Mouse (Mus musculus) hindbrain, postnatal 0 days (tissue): ENCODE results near the gene Telo2. TPM values are rescaled to one million over a fixed set of nuclear protein-coding genes. Genes with fewer than 3 reads are reported as not detected.
A peak's percentile ranks its signal among the peaks of the same experiment; 100 is the strongest.

ENCODE experiments used
- ATAC-seq: fragments of 200-750 bp; cut with Nextera tagmentation; 2 replicates; pipeline ENCODE4 v1.8.0; 2017; ENCODE audit warnings: mild to moderate bottlenecking, moderate TSS enrichment, moderate library complexity
- DNase-seq: peaks from one replicate; pipeline ENCODE4 v3.0.0-alpha.2; 2015; ENCODE audit warnings: low spot score
- H3K27ac ChIP-seq: fragments of 300-500 bp; sonication (generic); 2 replicates; pipeline ENCODE4 v1.5.1; 2014; ENCODE audit warnings: mild to moderate bottlenecking
- H3K27me3 ChIP-seq: fragments of 300-500 bp; sonication (generic); 2 replicates; pipeline ENCODE4 v1.6.1; 2014; ENCODE audit warnings: low read length, mixed read lengths; ENCODE audit not compliant: insufficient read depth
- H3K36me3 ChIP-seq: fragments of 300-500 bp; sonication (generic); 2 replicates; pipeline ENCODE4 v1.6.1; 2014; ENCODE audit warnings: low read length, mixed read lengths; ENCODE audit not compliant: insufficient read depth
- H3K4me1 ChIP-seq: fragments of 300-500 bp; sonication (generic); 2 replicates; pipeline ENCODE4 v1.6.1; 2014; ENCODE audit warnings: antibody characterized with exemption, low read length, mixed read lengths; ENCODE audit not compliant: insufficient read depth
- H3K4me2 ChIP-seq: fragments of 300-500 bp; sonication (generic); 2 replicates; pipeline ENCODE4 v1.6.1; 2014; ENCODE audit warnings: low read depth, mild to moderate bottlenecking, low read length, moderate library complexity, mixed read lengths
- H3K4me3 ChIP-seq: fragments of 300-500 bp; sonication (generic); 2 replicates; pipeline ENCODE4 v1.5.1; 2014; ENCODE audit warnings: low read length
- H3K9ac ChIP-seq: fragments of 300-500 bp; sonication (generic); replicated peaks from 2 replicates; pipeline ENCODE4 v1.6.1; 2014; ENCODE audit warnings: mild to moderate bottlenecking, low read length, moderate library complexity, mixed read lengths
- H3K9me3 ChIP-seq: fragments of 300-500 bp; sonication (generic); 2 replicates; pipeline ENCODE4 v1.6.1; 2016; ENCODE audit warnings: low read length, mixed read lengths
- CTCF ChIP-seq: IDR thresholded peaks from 2 replicates; pipeline ENCODE4 v1.5.1; 2016; ENCODE audit warnings: antibody characterized with exemption, control low read depth, low read depth
- WGBS: fragments of 180-500 bp; shearing (Covaris S2); extraction: QIAGEN DNeasy Blood & Tissue Kit; methylation state at CpG from one replicate; pipeline ENCODE4 v1.1.7; 2014; 5-methylcytosine and 5-hydroxymethylcytosine counted together
- polyA plus RNA-seq: library from polyadenylated mRNA; unstranded; fragments of >200 nt; fragmentation: Nextera tagmentation; extraction: Ambion mirVana; gene quantifications from 2 replicates; pipeline ENCODE4 v1.2.1, GENCODE M21; 2015
- total RNA-seq: library from RNA; depleted of rRNA; stranded (reverse); fragments of >200 nt; gene quantifications from 2 replicates; pipeline ENCODE4 v1.2.3, GENCODE M21; 2014

Gene Telo2
- total and polyA plus RNA-seq, 2 experiments from 2014 or later, result 32.5 to 59.3 TPM

DNA sequence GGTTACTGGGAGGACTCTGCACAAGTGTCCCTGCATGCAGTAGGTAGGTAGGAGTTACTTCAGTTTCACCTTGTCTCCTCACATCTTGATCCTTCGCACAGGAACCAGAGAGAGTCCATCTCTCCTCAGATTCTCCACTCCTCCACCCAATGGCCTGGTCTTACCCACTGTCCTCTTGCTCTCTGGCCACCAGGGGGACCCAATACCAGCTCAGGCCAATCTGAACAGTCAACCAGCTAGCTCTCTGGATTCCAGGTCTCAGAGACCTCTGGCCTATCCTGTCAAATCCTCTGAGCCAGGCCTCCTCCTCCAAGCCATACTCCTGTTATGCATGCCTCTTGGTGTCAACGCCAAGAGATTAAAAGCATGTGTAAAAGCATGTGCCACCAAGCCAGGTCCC lies 6.2 kb downstream of the Telo2 start:
- H3K4me1 ChIP-seq, result peaks cover under 1% of the 10 kb centered on the region; the same call in 1 of the 2 replicates
- WGBS, result 87% methylated on average over 2 of the region's 2 CpGs
- DNase-seq, result peak; percentile 48
- H3K9ac ChIP-seq, result no peak overlapping the region
- H3K4me3 ChIP-seq, result no peak overlapping the region
- ATAC-seq, result peak; percentile 56
- peak; percentile 76 for TF ChIP-seq CTCF
- no peak overlapping the region for H3K4me2 ChIP-seq
- H3K27ac ChIP-seq, result no peak overlapping the region
- no peaks in the 10 kb centered on the region for H3K27me3 ChIP-seq
- H3K9me3 ChIP-seq, result no peaks in the 10 kb centered on the region
- H3K36me3 ChIP-seq, result peaks cover 37% of the 10 kb centered on the region

DNA sequence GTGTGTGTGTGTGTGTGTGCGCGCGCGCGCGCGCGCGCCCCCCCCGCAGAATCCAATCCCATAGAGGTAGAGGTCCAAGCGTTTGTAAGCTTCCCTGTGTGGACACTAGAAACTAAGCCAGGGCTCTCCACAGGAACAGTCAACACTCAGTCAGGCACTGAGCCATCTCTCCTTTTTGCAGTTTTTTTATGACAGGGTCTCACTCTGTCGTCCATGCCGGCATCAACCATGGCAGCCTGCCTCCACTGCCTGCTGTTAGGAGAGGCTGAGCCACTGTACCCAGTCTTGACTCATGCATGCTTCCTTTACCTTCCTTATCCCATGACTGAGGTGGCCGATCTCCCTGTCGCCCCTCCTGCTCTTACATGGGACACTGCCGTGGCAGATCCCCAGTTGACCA lies 8.0 kb downstream of the Telo2 start:
- Histone ChIP-seq H3K4me3 (no peak overlapping the region), H3K9ac (no peak overlapping the region), H3K27ac (no peak overlapping the region), H3K36me3 (peaks cover 52% of the 10 kb centered on the region), H3K4me2 (no peak overlapping the region), H3K9me3 (no peaks in the 10 kb centered on the region), H3K4me1 (no peaks in the 10 kb centered on the region), H3K27me3 (no peaks in the 10 kb centered on the region)
- DNase-seq (no peak), ATAC-seq (no peak)
- WGBS, result 88% methylated on average over 12 of the region's 16 CpGs
- TF ChIP-seq CTCF, result no peak

DNA sequence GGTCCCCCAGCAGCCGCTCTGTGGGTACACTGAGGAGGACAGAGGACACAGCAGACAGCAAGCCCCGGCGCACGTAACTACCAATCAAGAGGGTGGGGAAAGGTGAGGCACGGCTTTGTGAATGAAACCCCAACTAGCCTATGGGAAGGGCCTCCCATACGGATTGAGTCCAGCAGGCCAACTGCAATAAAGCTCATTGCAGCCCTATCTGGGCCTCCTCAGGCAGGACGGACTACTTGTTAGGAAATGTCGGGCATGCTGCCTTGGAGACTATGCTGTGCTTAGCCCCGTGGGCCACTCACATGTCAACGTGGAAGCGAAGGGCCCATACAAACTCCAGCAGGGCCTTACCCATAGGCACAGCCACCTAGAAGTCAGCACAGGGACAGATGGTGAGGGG lies 14.4 kb downstream of the Telo2 start:
- no peak overlapping the region for H3K4me2 ChIP-seq
- H3K27ac ChIP-seq, result no peak overlapping the region
- H3K4me1 ChIP-seq, result no peaks in the 10 kb centered on the region
- H3K27me3 ChIP-seq, result no peaks in the 10 kb centered on the region
- ATAC-seq, result no peak
- TF ChIP-seq CTCF, result no peak
- no peak for DNase-seq
- H3K9ac ChIP-seq, result no peak overlapping the region
- H3K4me3 ChIP-seq, result no peak overlapping the region
- 95% methylated on average over 11 of the region's 11 CpGs for WGBS
- peaks cover 68% of the 10 kb centered on the region for H3K36me3 ChIP-seq
- H3K9me3 ChIP-seq, result no peaks in the 10 kb centered on the region

GRCm38 (mm10) chr17:25100052-25100451 lies 15.7 kb downstream of the Telo2 start:
- peaks cover 55% of the 10 kb centered on the region for H3K36me3 ChIP-seq
- no peaks in the 10 kb centered on the region for H3K27me3 ChIP-seq
- H3K9me3 ChIP-seq, result no peaks in the 10 kb centered on the region
- H3K9ac ChIP-seq, result no peak overlapping the region
- no peak overlapping the region for H3K4me2 ChIP-seq
- WGBS, result 95% methylated on average over 6 of the region's 6 CpGs
- TF ChIP-seq CTCF, result no peak
- no peak overlapping the region for H3K27ac ChIP-seq
- ATAC-seq (no peak), DNase-seq (no peak)
- no peak overlapping the region for H3K4me3 ChIP-seq
- no peaks in the 10 kb centered on the region for H3K4me1 ChIP-seq

DNA sequence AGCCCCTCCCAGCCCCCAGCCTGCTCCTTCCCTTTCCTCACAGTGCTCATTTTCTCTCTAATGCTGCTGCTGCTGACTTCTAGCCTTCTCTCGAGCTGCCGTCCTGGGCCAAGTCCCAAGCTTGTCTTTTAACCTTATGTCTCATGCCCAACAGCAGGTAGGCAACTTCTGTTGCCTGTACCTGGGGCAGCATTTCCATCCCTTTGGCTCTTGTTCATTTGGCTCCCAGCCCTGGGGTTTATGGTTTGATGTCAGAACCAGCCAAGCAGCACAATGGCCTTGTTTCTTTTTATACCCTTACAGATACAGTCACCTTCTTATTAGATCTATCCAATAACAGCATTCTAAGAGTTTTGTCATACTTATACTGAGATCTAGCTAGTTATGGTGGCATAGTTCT lies 19.5 kb downstream of the Telo2 start:
- H3K4me1 ChIP-seq, result no peaks in the 10 kb centered on the region
- no peak overlapping the region for H3K4me3 ChIP-seq
- WGBS, result 83% methylated on average over 2 of the region's 2 CpGs
- DNase-seq (no peak), ATAC-seq (no peak)
- H3K9me3 ChIP-seq, result no peaks in the 10 kb centered on the region
- no peak overlapping the region for H3K27ac ChIP-seq
- no peak overlapping the region for H3K9ac ChIP-seq
- no peak overlapping the region for H3K4me2 ChIP-seq
- no peaks in the 10 kb centered on the region for H3K27me3 ChIP-seq
- peaks cover 41% of the 10 kb centered on the region for H3K36me3 ChIP-seq
- no peak for TF ChIP-seq CTCF

GRCm38 (mm10) chr17:25090450-25090849 lies 25.3 kb downstream of the Telo2 start:
- Histone ChIP-seq H3K4me3 (no peak overlapping the region), H3K9me3 (no peaks in the 10 kb centered on the region), H3K4me1 (no peaks in the 10 kb centered on the region), H3K4me2 (no peak overlapping the region), H3K27ac (no peak overlapping the region), H3K36me3 (peaks cover 33% of the 10 kb centered on the region), H3K27me3 (no peaks in the 10 kb centered on the region), H3K9ac (no peak overlapping the region)
- 91% methylated on average over 10 of the region's 10 CpGs for WGBS
- TF ChIP-seq CTCF, result no peak
- ATAC-seq (no peak), DNase-seq (no peak)

DNA sequence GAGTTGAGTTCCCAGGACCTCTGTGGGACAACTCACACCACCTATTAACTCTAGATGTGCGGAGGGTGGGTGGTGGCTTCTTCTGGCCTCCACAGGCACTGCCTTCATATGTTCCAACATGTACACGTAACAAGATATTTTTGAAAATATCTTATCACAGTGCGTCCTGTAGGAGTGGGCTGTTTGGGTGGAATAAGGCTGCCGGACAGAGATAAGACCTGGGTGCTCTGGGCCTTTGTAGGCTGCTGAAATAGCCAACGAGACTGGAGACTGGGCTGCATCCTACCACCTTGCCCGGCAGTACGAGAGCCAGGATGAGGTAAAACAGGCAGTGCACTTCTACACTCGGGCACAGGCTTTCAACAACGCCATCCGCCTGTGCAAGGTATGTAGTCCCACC lies 26.6 kb downstream of the Telo2 start:
- Histone ChIP-seq H3K4me1 (no peaks in the 10 kb centered on the region), H3K27ac (no peak overlapping the region), H3K4me3 (no peak overlapping the region), H3K36me3 (peaks cover 28% of the 10 kb centered on the region), H3K4me2 (no peak overlapping the region), H3K27me3 (no peaks in the 10 kb centered on the region), H3K9ac (no peak overlapping the region), H3K9me3 (no peaks in the 10 kb centered on the region)
- TF ChIP-seq CTCF, result no peak
- WGBS, result 93% methylated on average over 10 of the region's 10 CpGs
- ATAC-seq (no peak), DNase-seq (no peak)
